Mouse (Mus musculus) thymus, postnatal 0 days (tissue): ENCODE measurements at regions not wholly inside any gene's neighbourhood (a gene's known extent, or its start where the extent isn't known, plus 50 kb on each side); places are given as distances from the start of the nearest gene placed in this dataset.
"Not testable (repeated sequence)": the region's sequence is repeated elsewhere in the genome, so short reads cannot be mapped to it uniquely, and the experiment has no call there.

Source experiments
- DNase-seq: peaks from one replicate; pipeline ENCODE4 v3.0.0-alpha.2; 2015; ENCODE audit warnings: low spot score

GRCm38 (mm10) chr12:10445738-10446137 lies 55.2 kb downstream of the Rdh14 start:
- no peak for DNase-seq

- no peak for DNase-seq
Observed at GRCm38 (mm10) chr12:10457960-10458655, 67.5 kb downstream of the Rdh14 start.

GRCm38 (mm10) chr12:10461796-10462195 lies 71.2 kb downstream of the Rdh14 start:
- DNase-seq, result no peak

- DNase-seq, result no peak
Observed at GRCm38 (mm10) chr12:10462956-10463355, 72.4 kb downstream of the Rdh14 start.

DNA sequence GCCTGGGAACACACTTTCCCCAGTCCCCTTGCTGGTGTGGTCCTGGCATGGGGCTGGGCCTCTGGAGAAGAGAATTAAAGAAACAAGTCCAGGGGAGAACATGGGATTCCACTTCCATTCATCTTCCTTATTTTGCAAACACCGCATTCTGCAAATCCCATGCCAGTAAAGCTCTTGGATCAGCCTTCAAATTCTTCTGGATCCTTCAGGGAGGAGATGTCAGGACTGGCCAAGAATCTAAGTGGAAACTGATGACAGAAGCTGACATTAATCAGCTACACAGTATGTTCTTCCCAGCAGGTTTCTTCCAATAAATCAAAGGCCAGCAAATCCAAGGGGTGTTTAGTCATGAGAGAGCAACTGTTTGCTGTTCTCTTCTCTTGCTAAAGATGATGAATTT lies 83.4 kb downstream of the Rdh14 start:
- DNase-seq, result no peak

DNA sequence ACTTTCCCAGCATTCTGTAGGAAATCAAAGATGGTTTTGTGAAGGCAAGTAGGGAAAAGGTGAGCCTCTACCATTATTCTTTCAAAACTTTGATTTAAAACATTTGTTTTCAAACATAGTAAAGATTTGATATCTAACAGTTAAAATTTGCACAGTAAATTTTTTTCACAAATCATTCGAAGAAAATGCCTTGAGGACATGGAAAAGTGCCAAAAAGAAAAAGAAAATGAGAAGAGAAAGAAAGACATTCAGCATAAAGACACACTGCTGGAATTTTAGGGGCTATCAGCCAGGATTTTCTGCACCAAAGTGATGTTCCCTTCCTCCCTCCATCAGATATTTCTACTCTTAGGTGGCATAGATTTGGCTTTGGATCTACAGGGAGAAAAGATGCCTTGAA lies 90.2 kb downstream of the Rdh14 start:
- no peak for DNase-seq

GRCm38 (mm10) chr12:10482294-10483010 lies 91.9 kb downstream of the Rdh14 start:
- no peak for DNase-seq

GRCm38 (mm10) chr12:10506721-10507120 lies 116.1 kb downstream of the Rdh14 start:
- DNase-seq, result no peak

DNA sequence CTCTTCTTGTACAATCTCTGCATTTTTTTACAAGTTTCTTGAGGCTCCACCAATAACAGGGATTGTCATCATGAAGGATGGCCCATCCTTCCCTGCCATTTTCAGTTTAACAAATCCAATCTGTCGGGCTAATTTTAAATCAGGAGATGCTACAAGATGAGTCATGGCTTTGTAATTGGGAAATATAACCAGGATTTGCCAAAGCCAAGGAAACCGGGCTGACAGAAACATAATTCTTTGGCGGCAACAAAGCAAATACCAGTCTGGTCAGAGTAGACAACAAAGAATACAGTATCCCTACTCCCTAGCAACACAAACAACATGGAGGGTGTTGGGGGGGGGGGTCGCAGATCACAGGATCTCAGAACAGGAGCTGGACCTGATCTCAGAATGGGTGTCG lies 123.0 kb downstream of the Rdh14 start:
- DNase-seq, result no peak

GRCm38 (mm10) chr12:10514278-10514677 lies 123.7 kb downstream of the Rdh14 start:
- DNase-seq, result no peak

GRCm38 (mm10) chr12:10524509-10525286 lies 134.1 kb downstream of the Rdh14 start:
- DNase-seq, result no peak

- DNase-seq, result no peak
Observed at GRCm38 (mm10) chr12:10525934-10526333, 135.4 kb downstream of the Rdh14 start.

- DNase-seq, result no peak
Observed at GRCm38 (mm10) chr12:10529077-10529476, 138.5 kb downstream of the Rdh14 start.

- DNase-seq, result no peak
Observed at GRCm38 (mm10) chr12:10530996-10531395, 140.4 kb downstream of the Rdh14 start.

DNA sequence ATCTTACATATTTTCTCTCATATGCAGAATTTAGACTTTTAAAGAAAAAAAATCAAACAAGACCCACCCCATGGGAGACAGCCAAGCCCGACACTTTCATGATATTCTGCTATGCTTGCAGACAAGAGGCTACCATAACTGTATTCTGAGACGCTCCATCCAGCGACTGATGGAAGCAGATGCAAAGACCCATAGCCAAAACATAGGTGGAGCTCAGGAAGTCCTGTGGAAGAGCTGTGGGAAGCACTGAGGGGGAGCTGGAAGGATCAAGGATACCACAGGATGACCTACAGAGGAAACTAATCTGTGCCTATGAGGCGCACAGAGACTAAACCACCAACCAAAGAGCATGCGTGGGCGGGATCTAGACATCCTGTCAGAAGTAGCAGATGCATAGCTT lies 143.4 kb downstream of the Rdh14 start:
- no peak for DNase-seq

- DNase-seq, result no peak
Observed at GRCm38 (mm10) chr12:10536239-10536638, 145.7 kb downstream of the Rdh14 start.

DNA sequence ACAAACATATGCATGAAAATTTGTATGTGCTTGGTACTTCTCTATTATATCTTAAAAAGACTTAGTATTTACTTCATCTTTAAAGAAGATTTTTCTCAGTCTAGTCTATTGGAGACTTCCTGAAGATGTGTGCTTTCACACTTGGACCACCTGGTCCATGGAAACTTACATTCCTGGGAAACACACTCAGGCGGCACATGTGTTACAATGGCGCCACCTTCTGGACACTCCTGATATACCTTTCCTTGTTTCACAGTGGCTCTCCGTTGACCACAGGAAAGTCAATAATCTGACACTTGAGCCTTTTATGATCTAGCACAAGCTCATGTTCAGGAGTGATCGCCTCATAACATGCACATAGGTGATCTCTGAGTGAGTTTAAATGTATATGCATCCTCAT lies 146.5 kb downstream of the Rdh14 start:
- no peak for DNase-seq

GRCm38 (mm10) chr12:10549481-10550201 lies 159.1 kb downstream of the Rdh14 start:
- DNase-seq, result no peak

DNA sequence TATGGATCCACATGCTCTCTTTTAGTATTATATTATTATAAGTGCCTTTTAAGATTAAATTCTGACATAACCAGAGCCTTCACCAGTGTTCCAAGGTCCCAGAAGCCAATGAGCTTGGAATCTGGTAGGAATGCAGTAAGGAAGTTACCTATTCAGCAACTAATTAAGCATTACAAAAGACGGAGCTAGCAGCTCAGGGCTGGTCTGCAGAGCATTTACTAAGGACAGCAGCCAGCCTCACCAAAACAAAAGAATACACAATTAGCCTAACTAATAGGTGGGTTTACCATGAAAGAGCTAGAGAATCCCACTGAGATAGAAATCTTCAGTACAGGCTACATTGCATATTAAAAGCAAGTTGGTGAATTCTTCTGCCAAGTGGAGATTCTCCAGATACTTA lies 164.1 kb downstream of the Rdh14 start:
- DNase-seq, result not testable (repeated sequence)

DNA sequence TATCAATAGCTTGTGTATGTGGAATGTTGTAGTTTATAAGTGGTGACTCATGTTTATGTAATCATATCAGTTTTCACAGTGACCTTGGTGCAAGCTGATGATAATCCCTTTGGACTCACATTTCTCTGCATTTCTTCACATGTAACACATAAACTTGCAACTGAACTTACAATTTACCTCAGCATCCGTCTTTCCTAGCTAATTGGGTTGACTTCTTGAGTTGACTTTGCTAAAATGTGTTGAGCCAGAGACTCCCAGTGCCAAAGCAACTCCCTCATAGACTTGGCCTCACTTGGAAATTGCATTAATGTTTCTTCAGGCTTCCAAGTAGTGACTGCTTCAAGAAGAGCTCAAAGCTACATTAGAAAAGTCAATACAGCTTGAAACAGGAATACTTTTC lies 172.4 kb downstream of the Rdh14 start:
- DNase-seq, result no peak

GRCm38 (mm10) chr12:10567881-10568280 lies 177.3 kb downstream of the Rdh14 start:
- no peak for DNase-seq
